Mouse (Mus musculus): ENCODE measurements around the gene Il13ra1. TPM values are rescaled to one million over a fixed set of nuclear protein-coding genes. Genes with fewer than 3 reads are reported as not detected.
A peak's percentile ranks its signal among the peaks of the same experiment; 100 is the strongest.

The Il13ra1 gene
- polyA plus RNA-seq, 1 experiment from 2014 or later, result 26.9 TPM

DNA sequence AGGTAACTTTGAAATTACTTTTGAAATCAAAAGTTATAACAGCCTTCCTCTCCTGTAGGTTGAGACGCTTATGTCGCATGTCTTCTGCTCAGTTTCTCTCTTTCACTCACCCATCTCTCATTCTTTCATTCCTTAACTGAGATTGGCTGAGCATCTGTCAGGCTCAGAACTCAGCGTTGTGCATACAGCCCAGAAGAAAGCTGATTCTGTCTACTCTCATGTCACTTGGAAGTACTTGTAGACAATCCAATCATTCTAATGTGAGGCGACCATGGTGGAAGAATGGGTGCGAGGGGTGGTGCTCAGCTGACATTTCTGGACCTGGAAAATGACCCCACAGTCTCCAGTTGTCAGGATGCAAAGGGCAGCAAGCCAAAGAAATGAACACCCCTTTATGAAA lies 74.1 kb downstream of the Il13ra1 start:
- Histone ChIP-seq H3K4me3 (ENCODE audit: low read depth, low read length) (no peak overlapping the region), H3K27ac (ENCODE audit: low read depth, low read length) (no peak overlapping the region), H3K4me1 (replicated peaks; ENCODE audit: control insufficient read depth, insufficient read depth, low read length) (no peaks in the 10 kb centered on the region), H3K27me3 (replicated peaks; ENCODE audit: control insufficient read depth, insufficient read depth, low read length) (no peaks in the 10 kb centered on the region), H3K9me3 (ENCODE audit: control insufficient read depth) (no peaks in the 10 kb centered on the region), H3K9ac (ENCODE audit: low read depth, low read length) (no peak overlapping the region), H3K36me3 (ENCODE audit: control insufficient read depth, insufficient read depth) (no peaks in the 10 kb centered on the region), H3K4me2 (replicated peaks; ENCODE audit: low read depth) (no peak overlapping the region)
- ATAC-seq, result no peak
- no peak for TF ChIP-seq CTCF (IDR thresholded peaks at IDR 0.05; ENCODE audit: low read depth)
- 73% methylated on average over 5 of the region's 5 CpGs for WGBS

DNA sequence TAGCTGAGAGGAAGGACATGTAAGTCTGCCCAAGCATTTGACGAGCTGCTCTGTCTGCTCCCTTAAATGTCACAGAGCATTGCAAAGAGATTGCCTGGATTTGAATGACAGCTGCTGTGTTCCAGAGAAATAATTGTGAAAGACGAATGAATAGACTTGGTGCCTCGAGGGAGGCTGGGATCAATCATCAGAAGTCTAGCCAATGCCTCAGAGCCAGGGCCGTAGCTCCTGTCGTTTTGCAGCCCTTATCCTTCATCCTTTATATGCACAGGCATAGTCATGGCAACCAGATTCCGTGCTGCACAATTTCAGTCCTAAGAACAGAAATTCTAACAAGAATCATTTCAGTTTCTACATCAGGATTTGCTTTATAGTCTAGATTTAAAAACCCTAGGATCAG lies 74.5 kb downstream of the Il13ra1 start:
- no peak for TF ChIP-seq CTCF (IDR thresholded peaks at IDR 0.05; ENCODE audit: low read depth)
- Histone ChIP-seq H3K36me3 (ENCODE audit: control insufficient read depth, insufficient read depth) (no peaks in the 10 kb centered on the region), H3K9me3 (ENCODE audit: control insufficient read depth) (no peaks in the 10 kb centered on the region), H3K4me2 (replicated peaks; ENCODE audit: low read depth) (no peak overlapping the region), H3K4me3 (ENCODE audit: low read depth, low read length) (no peak overlapping the region), H3K27ac (ENCODE audit: low read depth, low read length) (no peak overlapping the region), H3K9ac (ENCODE audit: low read depth, low read length) (no peak overlapping the region), H3K27me3 (replicated peaks; ENCODE audit: control insufficient read depth, insufficient read depth, low read length) (no peaks in the 10 kb centered on the region), H3K4me1 (replicated peaks; ENCODE audit: control insufficient read depth, insufficient read depth, low read length) (no peaks in the 10 kb centered on the region)
- no peak for ATAC-seq
- WGBS, result 54% methylated on average over 6 of the region's 6 CpGs

DNA sequence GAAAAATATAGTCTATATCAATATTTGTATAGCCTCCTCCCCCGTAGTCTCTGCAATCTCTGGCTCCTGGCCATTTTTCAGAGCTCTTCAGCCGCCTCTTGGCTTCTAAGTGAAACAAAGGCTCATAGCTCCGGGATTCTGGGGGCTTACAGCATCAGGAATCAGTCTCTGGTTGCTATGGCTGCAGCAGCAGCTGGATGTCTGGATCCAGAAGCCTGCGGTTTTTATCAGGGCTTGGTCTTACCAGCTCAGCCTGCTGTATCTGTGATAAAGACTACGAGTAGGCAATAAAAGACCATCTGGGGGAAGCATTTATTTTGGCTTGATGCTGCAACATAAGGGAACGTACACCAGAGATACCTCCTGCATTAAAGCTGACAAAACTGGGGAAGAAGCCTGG lies 82.0 kb downstream of the Il13ra1 start:
- Histone ChIP-seq H3K9me3 (ENCODE audit: control insufficient read depth) (no peaks in the 10 kb centered on the region), H3K4me3 (ENCODE audit: low read depth, low read length) (no peak overlapping the region), H3K4me1 (replicated peaks; ENCODE audit: control insufficient read depth, insufficient read depth, low read length) (no peaks in the 10 kb centered on the region), H3K36me3 (ENCODE audit: control insufficient read depth, insufficient read depth) (no peaks in the 10 kb centered on the region), H3K27ac (ENCODE audit: low read depth, low read length) (no peak overlapping the region), H3K9ac (ENCODE audit: low read depth, low read length) (no peak overlapping the region), H3K4me2 (replicated peaks; ENCODE audit: low read depth) (no peak overlapping the region), H3K27me3 (replicated peaks; ENCODE audit: control insufficient read depth, insufficient read depth, low read length) (no peaks in the 10 kb centered on the region)
- WGBS, result 30% methylated on average over 6 of the region's 6 CpGs
- ATAC-seq, result no peak
- TF ChIP-seq CTCF (IDR thresholded peaks at IDR 0.05; ENCODE audit: low read depth), result no peak

DNA sequence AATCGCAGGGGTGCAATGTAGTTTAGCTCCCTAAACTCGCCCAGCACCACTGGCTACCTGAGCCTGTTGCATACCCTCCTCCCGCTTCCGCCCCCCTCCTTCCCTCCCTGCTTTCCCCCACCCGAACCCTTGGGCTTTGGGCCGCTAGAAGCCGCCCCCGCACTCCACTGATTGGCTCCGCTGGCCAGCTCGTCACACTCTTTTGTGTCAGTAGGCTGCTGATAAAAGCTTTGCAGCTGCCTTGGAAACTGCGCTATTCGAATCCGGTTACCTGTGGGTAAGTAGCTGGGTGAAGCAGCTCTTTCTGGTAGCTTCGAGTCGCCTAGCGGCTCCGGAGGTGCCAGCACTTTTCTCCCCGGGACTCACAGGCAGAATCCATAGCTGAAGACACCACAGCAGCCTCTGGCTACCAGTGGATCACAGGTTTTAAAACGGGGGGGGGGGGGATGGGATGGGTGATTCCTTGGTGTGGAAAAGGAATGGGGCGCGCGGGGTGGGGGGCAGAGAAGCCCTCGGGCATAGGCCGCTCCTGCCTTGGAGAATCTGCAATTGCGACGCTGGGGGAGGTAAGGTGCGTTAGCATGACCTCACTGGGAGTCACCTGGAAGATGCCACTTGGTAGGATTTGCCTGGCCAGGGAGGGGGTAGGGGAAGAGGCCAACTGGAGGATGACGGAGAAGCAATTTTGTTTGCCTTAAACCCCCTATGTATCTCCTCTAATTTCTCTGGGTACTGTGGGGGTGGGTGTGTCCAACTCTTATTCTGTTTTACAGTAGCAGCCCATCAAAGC lies 84.0 kb downstream of the Il13ra1 start, which contains the start of gene Zcchc12:
Gene Zcchc12, plus strand, starts transcription at position 169 of the 790 bp plus-strand sequence.
- H3K27me3 ChIP-seq (replicated peaks; ENCODE audit: control insufficient read depth, insufficient read depth, low read length), result no peaks in the 10 kb centered on the region
- no peaks in the 10 kb centered on the region for H3K36me3 ChIP-seq (ENCODE audit: control insufficient read depth, insufficient read depth)
- no peaks in the 10 kb centered on the region for H3K4me1 ChIP-seq (replicated peaks; ENCODE audit: control insufficient read depth, insufficient read depth, low read length)
- no peaks in the 10 kb centered on the region for H3K9me3 ChIP-seq (ENCODE audit: control insufficient read depth)
- H3K27ac ChIP-seq (ENCODE audit: low read depth, low read length), result no peak within 1 kb of the TSS
- H3K4me3 ChIP-seq (ENCODE audit: low read depth, low read length), result 0 out of 2 replicates have a peak within 1 kb of the TSS, but pooled peaks have one; percentile 5
- no peak for TF ChIP-seq CTCF (IDR thresholded peaks at IDR 0.05; ENCODE audit: low read depth)
- ATAC-seq, result no peak
- WGBS, result 25% methylated on average over 28 of the region's 28 CpGs
- no peak within 1 kb of the TSS for H3K9ac ChIP-seq (ENCODE audit: low read depth, low read length)
- peak within 1 kb of the TSS; percentile 30; the same call in 1 of the 2 replicates for H3K4me2 ChIP-seq (replicated peaks; ENCODE audit: low read depth)

DNA sequence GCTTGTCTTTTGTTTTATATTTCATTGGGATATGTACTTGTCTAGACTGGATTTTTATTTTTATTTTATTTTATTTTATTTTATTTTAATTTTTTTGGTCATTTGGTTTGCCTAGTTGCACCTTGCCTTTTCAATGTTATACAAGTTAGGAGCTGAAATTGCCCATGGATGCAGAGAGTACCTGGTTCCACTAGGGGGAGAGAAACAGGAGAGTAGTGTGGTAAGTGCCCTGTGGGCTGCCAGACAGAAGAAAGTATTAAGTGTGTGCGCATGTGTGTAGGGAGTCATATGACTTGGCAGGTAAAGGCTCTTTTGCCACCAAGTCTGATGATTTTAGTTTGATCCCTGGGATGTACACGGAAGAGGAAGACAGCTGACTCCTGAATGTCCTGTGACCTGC lies 97.6 kb downstream of the Il13ra1 start:
- Histone ChIP-seq H3K4me1 (replicated peaks; ENCODE audit: control insufficient read depth, insufficient read depth, low read length) (no peaks in the 10 kb centered on the region), H3K27ac (ENCODE audit: low read depth, low read length) (no peak overlapping the region), H3K9me3 (ENCODE audit: control insufficient read depth) (no peaks in the 10 kb centered on the region), H3K36me3 (ENCODE audit: control insufficient read depth, insufficient read depth) (no peaks in the 10 kb centered on the region), H3K9ac (ENCODE audit: low read depth, low read length) (no peak overlapping the region), H3K4me3 (ENCODE audit: low read depth, low read length) (no peak overlapping the region), H3K4me2 (replicated peaks; ENCODE audit: low read depth) (no peak overlapping the region), H3K27me3 (replicated peaks; ENCODE audit: control insufficient read depth, insufficient read depth, low read length) (no peaks in the 10 kb centered on the region)
- no peak for ATAC-seq
- 65% methylated on average over 2 of the region's 2 CpGs for WGBS
- TF ChIP-seq CTCF (IDR thresholded peaks at IDR 0.05; ENCODE audit: low read depth), result no peak

DNA sequence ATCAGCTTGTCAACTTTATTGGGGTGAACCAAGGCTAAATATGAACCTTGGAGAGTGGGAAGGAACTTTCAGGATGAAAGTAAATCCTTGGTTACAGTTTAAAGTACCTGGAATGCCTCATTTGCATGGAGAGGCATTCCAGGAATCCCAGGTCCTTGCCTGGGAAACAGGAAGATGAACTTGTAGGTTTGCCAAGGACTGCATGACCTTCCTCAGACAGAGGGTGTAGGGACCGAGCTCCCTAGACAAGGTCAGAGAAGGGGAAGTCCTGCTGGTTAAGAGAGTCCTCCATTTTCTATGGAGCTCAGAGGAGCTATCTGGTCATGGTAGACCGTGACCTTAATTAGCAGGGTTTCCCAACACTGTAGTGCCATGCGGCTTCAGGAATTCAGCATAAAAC lies 99.3 kb downstream of the Il13ra1 start:
- 66% methylated on average over 3 of the region's 3 CpGs for WGBS
- H3K4me2 ChIP-seq (replicated peaks; ENCODE audit: low read depth), result no peak overlapping the region
- TF ChIP-seq CTCF (IDR thresholded peaks at IDR 0.05; ENCODE audit: low read depth), result no peak
- no peak overlapping the region for H3K9ac ChIP-seq (ENCODE audit: low read depth, low read length)
- no peak overlapping the region for H3K27ac ChIP-seq (ENCODE audit: low read depth, low read length)
- H3K36me3 ChIP-seq (ENCODE audit: control insufficient read depth, insufficient read depth), result no peaks in the 10 kb centered on the region
- H3K4me3 ChIP-seq (ENCODE audit: low read depth, low read length), result no peak overlapping the region
- no peaks in the 10 kb centered on the region for H3K4me1 ChIP-seq (replicated peaks; ENCODE audit: control insufficient read depth, insufficient read depth, low read length)
- no peaks in the 10 kb centered on the region for H3K27me3 ChIP-seq (replicated peaks; ENCODE audit: control insufficient read depth, insufficient read depth, low read length)
- H3K9me3 ChIP-seq (ENCODE audit: control insufficient read depth), result no peaks in the 10 kb centered on the region
- no peak for ATAC-seq

Other genes starting within 250 kb of the Il13ra1 start
- gene Dock11, start 223.3 kb upstream of the Il13ra1 start, polyA plus RNA-seq (2015; fragmentation: Nextera tagmentation; extraction: Ambion mirVana), result 3.2 TPM in 2 replicates
- 12.0 and 12.3 TPM in 2 replicates for gene Zcchc12, start 83.8 kb downstream of the Il13ra1 start, polyA plus RNA-seq (2015; fragmentation: Nextera tagmentation; extraction: Ambion mirVana)
- 0.50 and 0.64 TPM in 2 replicates for gene Lonrf3, start 216.2 kb downstream of the Il13ra1 start, polyA plus RNA-seq (2015; fragmentation: Nextera tagmentation; extraction: Ambion mirVana)

All from intestine, postnatal 0 days (tissue).